Mouse (Mus musculus) bone marrow macrophage, adult 2 months (primary cell): ENCODE data around the gene Fbxo28. TPM values are rescaled to one million over a fixed set of nuclear protein-coding genes. Genes with fewer than 3 reads are reported as not detected.

Source experiments
- H3K27ac ChIP-seq: 2 replicates; pipeline ENCODE4 v1.5.1; 2012; ENCODE audit warnings: low read depth, low read length; ENCODE audit not compliant: insufficient read depth
- H3K4me1 ChIP-seq: 2 replicates; pipeline ENCODE4 v1.6.1; 2012; ENCODE audit warnings: low read length; ENCODE audit not compliant: control insufficient read depth, insufficient read depth
- H3K4me3 ChIP-seq: 2 replicates; pipeline ENCODE4 v1.5.1; 2012; ENCODE audit warnings: mild to moderate bottlenecking, low read length, moderate library complexity; ENCODE audit not compliant: insufficient read depth
- CTCF ChIP-seq: IDR thresholded peaks from 2 replicates; pipeline ENCODE4 v1.5.1; 2012; ENCODE audit warnings: low read depth, mild to moderate bottlenecking, low read length, moderate library complexity
- POLR2A ChIP-seq: IDR thresholded peaks from 2 replicates; pipeline ENCODE4 v1.6.1; 2012; ENCODE audit warnings: mild to moderate bottlenecking, low read depth, low read length, borderline replicate concordance
- polyA plus RNA-seq: library from polyadenylated mRNA; stranded (reverse); fragments of >200 nt; gene quantifications from 2 replicates; pipeline ENCODE4 v1.2.4, GENCODE M21; 2012; ENCODE audit not compliant: missing spikeins, insufficient read depth, insufficient read length

Fbxo28 gene
- polyA plus RNA-seq: 18.6 and 23.6 TPM in 2 replicates

- Histone ChIP-seq H3K4me1 (peaks cover 24% of the 10 kb centered on the region), H3K27ac (peak within 1 kb of the TSS; percentile 43)
- TF ChIP-seq CTCF (no peak), POLR2A (0 out of 2 replicates have a peak, but pooled peaks have one; percentile 15)
Observed at GRCm38 (mm10) chr1:182340821-182341781, at the start of gene Fbxo28. Gene Fbxo28, minus strand, starts transcription at chr1:182341629.

GRCm38 (mm10) chr1:182388729-182389128, 47.3 kb upstream of the Fbxo28 start:
- TF ChIP-seq POLR2A: no peak
- TF ChIP-seq CTCF: no peak
- no peaks in the 10 kb centered on the region for H3K4me1 ChIP-seq
- no peak overlapping the region for H3K4me3 ChIP-seq
- H3K27ac ChIP-seq: no peak overlapping the region

More at GRCm38 (mm10) chr1:182340821-182341781, at the start of gene Fbxo28:
- H3K4me3 ChIP-seq: peak within 1 kb of the TSS; percentile 96

- H3K4me3 ChIP-seq: no peak overlapping the region
- H3K27ac ChIP-seq: no peak overlapping the region
- no peak for TF ChIP-seq POLR2A
- TF ChIP-seq CTCF: no peak
- peaks cover 11% of the 10 kb centered on the region for H3K4me1 ChIP-seq
Observed at GRCm38 (mm10) chr1:182386449-182386848, 45.0 kb upstream of the Fbxo28 start.

- TF ChIP-seq CTCF: no peak
- TF ChIP-seq POLR2A: no peak
Observed at GRCm38 (mm10) chr1:182383096-182383495, 41.7 kb upstream of the Fbxo28 start.

GRCm38 (mm10) chr1:182381327-182381726, 39.9 kb upstream of the Fbxo28 start:
- no peak for TF ChIP-seq CTCF
- TF ChIP-seq POLR2A: no peak
- Histone ChIP-seq H3K27ac (0 out of 2 replicates have a peak overlapping the region, but pooled peaks have one; percentile 56), H3K4me1 (peaks cover 41% of the 10 kb centered on the region), H3K4me3 (no peak overlapping the region)

More at GRCm38 (mm10) chr1:182383096-182383495, 41.7 kb upstream of the Fbxo28 start:
- Histone ChIP-seq H3K4me3 (no peak overlapping the region), H3K4me1 (peaks cover 39% of the 10 kb centered on the region), H3K27ac (no peak overlapping the region)

- no peak for TF ChIP-seq POLR2A
- TF ChIP-seq CTCF: no peak
- H3K4me3 ChIP-seq: no peak overlapping the region
- peak overlapping the region; percentile 56 for H3K27ac ChIP-seq
- peaks cover 41% of the 10 kb centered on the region for H3K4me1 ChIP-seq
Observed at GRCm38 (mm10) chr1:182380683-182381082, 39.3 kb upstream of the Fbxo28 start.

- peaks cover 41% of the 10 kb centered on the region for H3K4me1 ChIP-seq
- no peak overlapping the region for H3K4me3 ChIP-seq
- no peak overlapping the region for H3K27ac ChIP-seq
- TF ChIP-seq POLR2A (no peak), CTCF (no peak)
Observed at GRCm38 (mm10) chr1:182378876-182379275, 37.4 kb upstream of the Fbxo28 start.

- TF ChIP-seq CTCF: no peak
- H3K27ac ChIP-seq: no peak overlapping the region
- peaks cover 41% of the 10 kb centered on the region for H3K4me1 ChIP-seq
- H3K4me3 ChIP-seq: no peak overlapping the region
Observed at GRCm38 (mm10) chr1:182378205-182378835, 36.9 kb upstream of the Fbxo28 start.

GRCm38 (mm10) chr1:182377519-182377918, 36.1 kb upstream of the Fbxo28 start:
- Histone ChIP-seq H3K4me3 (no peak overlapping the region), H3K4me1 (peaks cover 33% of the 10 kb centered on the region), H3K27ac (no peak overlapping the region)
- TF ChIP-seq POLR2A: no peak
- no peak for TF ChIP-seq CTCF
